Mouse (Mus musculus) ovary, postnatal 36 days (tissue): ENCODE measurements around the gene Plekhb1.

Source experiments
- DNase-seq: peaks from one replicate; pipeline ENCODE4 v3.0.0; 2022; ENCODE audit warnings: low spot score, mixed read lengths

The Plekhb1 gene

GRCm38 (mm10) chr7:100662231-100662630 is at the start of gene Plekhb1:
Gene Plekhb1, minus strand, starts transcription at chr7:100662414.
- no peak for DNase-seq

- DNase-seq, result no peak
Measured at GRCm38 (mm10) chr7:100706883-100707480, 44.8 kb upstream of the Plekhb1 start.

- peak; percentile 91 for DNase-seq
Measured at GRCm38 (mm10) chr7:100706143-100706841, 44.1 kb upstream of the Plekhb1 start, which contains the start of gene Fam168a. Gene Fam168a, plus strand, starts transcription at chr7:100706635.

- DNase-seq, result no peak
Measured at GRCm38 (mm10) chr7:100699771-100700770, 37.9 kb upstream of the Plekhb1 start.

GRCm38 (mm10) chr7:100693199-100693598 is 31.0 kb upstream of the Plekhb1 start:
- no peak for DNase-seq

GRCm38 (mm10) chr7:100688471-100688870 is 26.3 kb upstream of the Plekhb1 start:
- DNase-seq, result no peak

- DNase-seq, result peak; percentile 79
Measured at GRCm38 (mm10) chr7:100685061-100686030, 23.1 kb upstream of the Plekhb1 start.

GRCm38 (mm10) chr7:100684538-100684937 is 22.3 kb upstream of the Plekhb1 start:
- DNase-seq, result no peak

- no peak for DNase-seq
Measured at GRCm38 (mm10) chr7:100684081-100684480, 21.9 kb upstream of the Plekhb1 start.

GRCm38 (mm10) chr7:100683241-100683640 is 21.0 kb upstream of the Plekhb1 start:
- no peak for DNase-seq

GRCm38 (mm10) chr7:100681132-100681531 is 18.9 kb upstream of the Plekhb1 start:
- no peak for DNase-seq

GRCm38 (mm10) chr7:100678948-100679880 is 17.0 kb upstream of the Plekhb1 start:
- DNase-seq, result no peak

GRCm38 (mm10) chr7:100678052-100678451 is 15.8 kb upstream of the Plekhb1 start:
- DNase-seq, result no peak

- DNase-seq, result no peak
Measured at GRCm38 (mm10) chr7:100674941-100675340, 12.7 kb upstream of the Plekhb1 start.

GRCm38 (mm10) chr7:100673452-100673851 is 11.2 kb upstream of the Plekhb1 start:
- DNase-seq, result no peak

GRCm38 (mm10) chr7:100670646-100671045 is 8.4 kb upstream of the Plekhb1 start:
- DNase-seq, result no peak

GRCm38 (mm10) chr7:100663729-100664304 is 1.6 kb upstream of the Plekhb1 start:
- no peak for DNase-seq

GRCm38 (mm10) chr7:100663190-100663589 is 976 bp upstream of the Plekhb1 start:
- DNase-seq, result peak; percentile 82

- DNase-seq, result no peak
Measured at GRCm38 (mm10) chr7:100661264-100661663, 950 bp downstream of the Plekhb1 start.
